Mouse (Mus musculus) monocyte, adult 2 months (primary cell): ENCODE results near the gene Ak5.

Experiments used
- DNase-seq, 2 experiments: peaks; one replicate each; pipeline ENCODE4 v3.0.0; 2022; ENCODE audit warnings: low spot score in 2 of 2, low read depth in 1 of 2

Ak5 gene

DNA sequence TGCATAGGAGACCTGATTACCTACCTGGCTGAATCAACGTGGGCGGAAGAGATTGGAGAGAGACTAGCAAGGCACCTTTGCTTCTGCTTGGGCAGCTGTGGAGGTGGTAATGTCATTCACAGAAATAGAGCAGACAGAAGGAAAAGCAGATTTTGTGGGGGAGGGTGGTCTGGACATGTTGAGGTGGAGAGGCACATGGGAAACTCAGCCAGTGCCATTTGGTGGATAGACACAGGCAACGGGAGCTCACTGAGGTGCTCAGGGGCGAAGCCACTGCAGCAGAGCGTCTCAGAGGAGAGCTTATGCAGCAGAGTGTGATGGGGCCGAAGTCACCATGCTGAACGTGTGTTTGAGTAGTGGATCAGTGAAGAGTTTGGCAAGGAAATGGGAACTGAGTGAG, 147.1 kb downstream of the Ak5 start:
- no peak for DNase-seq

DNA sequence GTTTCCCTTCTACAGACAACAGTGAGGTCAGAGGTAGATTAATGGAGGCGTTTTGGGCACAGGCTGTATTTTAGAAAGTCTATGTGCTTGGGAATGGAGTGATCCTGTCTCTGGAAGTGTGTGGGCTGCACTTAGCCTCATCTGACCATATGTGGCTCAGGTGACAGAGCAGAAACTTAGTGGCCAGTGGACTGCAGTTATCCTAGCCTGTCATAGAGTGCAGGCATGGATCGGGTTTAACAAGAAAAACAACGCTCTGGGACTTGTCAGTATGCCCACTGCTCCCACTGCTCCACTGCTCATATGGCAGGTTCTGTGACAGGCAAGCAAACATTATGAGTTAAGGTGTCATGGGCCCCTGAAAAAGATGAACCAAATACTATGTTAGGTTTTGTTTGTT, 148.1 kb downstream of the Ak5 start:
- no peak for DNase-seq

DNA sequence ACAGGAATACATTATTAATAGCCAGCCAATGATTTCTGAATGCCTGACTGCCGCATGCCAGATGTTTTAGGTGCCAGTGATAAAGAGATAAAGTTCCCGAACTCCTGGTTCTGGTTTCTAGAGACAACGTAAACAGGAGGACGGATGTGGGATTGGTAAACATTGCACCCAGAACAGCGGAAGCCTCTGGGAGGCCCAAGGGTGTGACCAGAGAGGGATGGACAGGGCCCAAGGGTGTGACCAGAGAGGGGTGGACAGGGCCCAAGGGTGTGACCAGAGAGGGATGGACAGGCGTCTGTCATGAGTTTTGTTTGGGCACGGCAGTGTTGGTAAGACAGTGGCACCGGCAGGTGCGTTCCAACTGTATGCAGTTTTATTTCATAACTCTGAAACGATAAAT, 148.6 kb downstream of the Ak5 start:
- DNase-seq = no peak

DNA sequence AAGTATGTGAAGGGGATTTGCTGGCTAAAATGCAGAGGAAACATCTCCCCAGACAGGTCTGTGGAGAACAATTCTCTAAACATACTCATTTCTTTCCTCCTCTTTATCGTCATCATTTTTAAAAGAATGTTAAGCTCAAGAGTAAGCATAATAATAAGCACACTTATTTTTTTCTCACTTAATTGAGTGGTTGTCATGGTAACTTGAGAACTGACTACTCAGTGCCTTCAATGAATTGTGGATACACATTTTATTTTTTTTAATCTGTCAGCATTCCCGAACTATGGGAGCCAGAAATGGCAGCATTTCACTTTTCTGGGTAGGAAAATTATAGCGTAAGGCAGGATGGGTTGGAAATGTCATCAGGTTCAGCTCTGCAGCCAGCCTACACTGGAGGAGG, 151.6 kb downstream of the Ak5 start:
- no peak for DNase-seq

DNA sequence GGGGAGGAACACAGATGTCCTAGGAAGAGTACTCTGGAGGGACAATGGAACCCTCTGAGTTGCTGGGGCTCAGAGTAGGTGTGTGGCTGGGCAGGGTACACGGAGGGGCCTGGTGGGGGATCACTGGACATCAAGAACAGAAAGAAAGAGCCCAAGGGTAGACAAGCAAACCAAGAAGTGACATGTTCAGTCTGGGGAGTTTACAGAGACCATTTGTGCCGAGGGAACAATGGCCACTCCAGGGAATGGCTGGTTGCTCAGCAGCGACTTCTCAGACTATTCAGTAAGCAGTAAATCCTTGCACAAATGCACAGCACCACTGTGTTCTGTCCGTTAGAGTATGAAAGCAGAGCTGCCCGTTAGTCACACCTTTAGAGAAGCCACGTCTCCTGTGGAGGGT, 152.2 kb downstream of the Ak5 start:
- no peak for DNase-seq

DNA sequence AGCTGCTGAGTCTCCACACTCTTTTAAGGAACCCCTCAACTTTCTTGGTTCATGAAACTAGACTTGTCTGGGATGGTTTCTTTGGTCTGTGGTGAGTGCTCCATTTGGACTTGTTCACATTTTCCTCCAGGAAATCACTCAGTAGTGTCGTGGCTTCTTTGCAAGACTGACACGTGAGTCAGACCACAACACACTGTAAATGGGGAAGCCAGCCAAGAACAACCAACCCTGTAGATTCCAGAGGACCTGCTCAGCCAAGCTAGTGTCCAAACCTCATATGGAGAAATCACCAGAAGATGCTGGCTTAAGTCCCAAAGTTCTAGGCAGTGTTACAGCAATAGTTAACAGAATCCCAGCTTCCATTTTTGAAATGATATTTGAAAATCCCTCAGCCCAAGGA, 155.6 kb downstream of the Ak5 start:
- no peak for DNase-seq

DNA sequence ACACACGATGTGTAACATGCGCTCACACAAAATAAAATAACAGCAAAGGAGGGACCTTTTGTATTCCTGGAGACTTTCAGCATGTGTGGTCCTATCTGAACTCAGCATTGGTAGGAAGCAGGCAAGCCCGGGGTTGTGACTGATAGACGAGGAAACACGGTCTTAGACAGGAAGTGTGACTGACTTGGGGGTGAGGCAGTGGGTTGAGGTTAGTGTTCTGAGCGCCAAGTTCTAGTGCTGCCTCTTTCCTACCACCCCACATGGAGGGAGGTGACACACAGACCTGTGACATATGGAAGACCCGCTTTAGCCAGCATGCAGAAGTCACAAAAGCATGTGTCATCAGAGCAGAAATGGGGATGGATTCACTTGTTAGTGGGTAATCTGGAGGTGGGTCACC, 158.9 kb downstream of the Ak5 start:
- no peak for DNase-seq

DNA sequence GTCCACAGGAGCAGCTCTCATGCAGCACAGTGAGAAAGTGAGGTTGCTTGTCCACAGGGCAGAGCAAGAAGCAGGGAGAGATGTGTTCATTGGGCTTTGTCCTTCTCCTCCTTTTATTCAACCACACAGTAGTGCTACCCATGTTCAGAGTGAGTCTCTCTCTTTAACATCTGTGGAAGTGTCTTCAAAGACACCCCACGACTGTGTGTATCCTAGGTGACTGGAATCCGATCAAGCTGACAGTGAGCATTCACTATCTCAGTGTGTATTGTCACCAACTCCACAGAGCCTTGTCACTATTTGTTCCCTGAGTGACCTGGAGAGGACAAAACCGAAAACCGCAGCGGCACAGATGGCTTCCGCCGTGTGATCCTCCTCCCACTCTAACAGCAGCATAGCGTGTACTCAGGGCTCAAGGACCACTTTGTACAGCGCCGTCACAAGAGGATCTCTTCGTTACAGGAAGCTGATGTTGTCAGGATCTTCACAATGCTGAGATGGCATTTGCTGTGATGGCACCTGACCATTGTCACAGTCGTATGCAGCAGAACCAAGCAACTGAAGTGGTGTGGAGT, 159.7 kb downstream of the Ak5 start:
- DNase-seq = no peak

DNA sequence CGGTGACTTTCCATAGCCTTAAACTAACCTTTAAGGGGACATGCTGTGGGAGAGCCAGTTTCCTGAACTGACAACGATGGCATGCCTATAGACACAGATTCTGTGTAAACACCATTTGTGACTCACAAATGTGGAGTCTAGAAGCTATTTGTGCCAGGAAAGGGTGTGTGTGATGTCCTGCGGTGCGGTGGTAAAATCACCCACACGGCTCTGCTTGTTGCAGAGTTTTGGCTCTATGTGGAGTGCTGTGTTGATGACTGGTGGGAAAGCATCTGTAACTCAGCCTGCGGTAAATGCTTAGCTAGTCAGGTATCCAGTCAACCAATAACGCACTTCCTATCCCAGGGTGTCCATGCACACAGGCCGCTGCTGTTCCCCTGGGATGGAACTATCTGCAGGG, 160.3 kb downstream of the Ak5 start:
- no peak for DNase-seq

DNA sequence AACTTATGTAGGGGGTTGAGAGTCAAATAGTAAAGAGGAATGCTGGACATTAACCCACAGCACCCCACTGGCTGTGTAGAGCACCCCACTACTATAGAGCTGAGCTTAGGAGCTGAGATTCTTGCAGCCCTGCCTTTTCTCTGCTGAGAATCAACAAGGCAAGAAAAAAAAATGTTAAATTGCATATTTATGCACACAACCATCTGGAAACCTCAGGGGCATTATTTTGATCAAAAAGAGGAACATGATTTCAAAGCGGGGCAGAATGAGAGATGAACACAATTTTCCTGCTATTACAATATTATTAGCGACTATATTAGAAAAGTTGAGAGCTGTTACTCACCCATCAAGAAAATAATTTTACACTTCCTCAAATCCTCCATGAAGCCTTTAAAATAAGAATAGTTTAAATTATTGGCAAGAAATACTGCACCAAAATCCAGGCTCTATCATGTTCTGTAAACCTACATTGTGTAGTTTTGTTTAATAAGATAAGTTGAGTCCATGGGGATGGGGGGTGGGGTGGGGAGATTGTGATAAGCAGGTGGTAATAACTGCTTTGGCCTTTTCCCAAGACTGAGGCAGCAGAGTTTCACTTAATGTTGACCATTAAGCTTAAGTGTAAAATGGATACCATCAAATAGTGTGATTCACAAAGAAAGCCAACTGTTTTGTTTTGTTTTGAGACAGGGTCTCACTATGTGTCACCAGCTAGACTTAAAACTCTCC, 169.0 kb downstream of the Ak5 start:
- DNase-seq = no peak

DNA sequence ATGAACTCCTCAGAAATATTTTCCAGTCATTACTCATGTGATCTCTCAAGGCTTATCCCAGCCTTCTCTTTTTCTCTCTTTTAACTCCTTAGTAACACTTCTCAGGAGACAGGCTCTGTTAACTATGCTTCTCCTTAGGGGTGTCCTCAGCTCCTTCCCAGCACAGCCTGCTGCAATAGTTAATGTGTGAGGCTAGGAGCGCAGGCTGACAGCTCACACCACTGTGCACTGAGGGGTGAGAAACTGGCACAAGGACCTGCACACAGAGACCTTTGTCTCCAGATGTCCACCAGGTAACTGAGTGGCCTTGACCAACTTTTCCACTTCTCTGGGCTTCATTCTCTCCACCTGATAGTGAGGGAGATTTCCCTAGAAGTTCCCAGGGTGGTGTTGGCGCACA, 170.3 kb downstream of the Ak5 start:
- DNase-seq = no peak

DNA sequence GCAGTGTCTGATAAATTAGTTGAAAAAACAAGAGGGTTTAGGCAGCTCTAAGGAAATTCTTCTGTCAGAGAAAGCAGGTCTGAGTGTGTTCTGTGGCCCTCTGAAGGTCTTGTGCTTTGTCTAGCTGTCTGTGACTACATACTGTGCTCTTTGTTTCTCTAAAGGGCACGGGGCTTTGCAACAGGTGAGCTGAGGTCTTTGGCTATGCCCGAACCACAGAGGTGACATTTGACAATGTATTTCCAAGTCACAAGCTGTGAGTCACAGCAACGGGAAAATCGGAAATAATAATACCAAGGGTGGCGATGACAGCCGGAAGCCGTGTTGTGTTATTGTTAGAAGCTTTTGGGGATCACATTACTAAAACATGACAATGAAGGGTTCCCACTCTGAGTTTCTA, 171.1 kb downstream of the Ak5 start:
- no peak for DNase-seq

DNA sequence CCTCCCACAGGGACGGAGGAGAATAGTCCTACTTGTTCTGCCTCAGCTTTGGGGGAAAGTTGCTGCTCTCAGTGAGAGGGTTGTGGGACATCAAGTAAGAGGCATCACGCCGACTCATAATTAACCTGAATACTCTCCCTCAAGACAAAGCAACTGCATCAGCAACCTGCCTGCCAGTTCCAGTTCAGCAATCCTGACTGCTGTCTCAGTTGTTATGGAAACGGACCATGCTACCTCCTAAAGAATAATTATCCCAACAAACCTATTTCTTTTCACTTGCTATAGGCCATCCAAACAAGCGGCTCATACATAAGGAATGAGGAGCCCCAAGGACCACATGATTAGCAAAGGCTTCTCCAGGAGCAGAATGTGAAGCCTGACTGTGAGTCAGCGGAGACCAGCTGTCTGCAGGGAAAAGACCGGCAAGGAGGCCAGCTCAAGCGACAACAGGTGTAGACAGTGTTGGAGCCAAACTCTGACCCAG, 172.7 kb downstream of the Ak5 start:
- DNase-seq = no peak

DNA sequence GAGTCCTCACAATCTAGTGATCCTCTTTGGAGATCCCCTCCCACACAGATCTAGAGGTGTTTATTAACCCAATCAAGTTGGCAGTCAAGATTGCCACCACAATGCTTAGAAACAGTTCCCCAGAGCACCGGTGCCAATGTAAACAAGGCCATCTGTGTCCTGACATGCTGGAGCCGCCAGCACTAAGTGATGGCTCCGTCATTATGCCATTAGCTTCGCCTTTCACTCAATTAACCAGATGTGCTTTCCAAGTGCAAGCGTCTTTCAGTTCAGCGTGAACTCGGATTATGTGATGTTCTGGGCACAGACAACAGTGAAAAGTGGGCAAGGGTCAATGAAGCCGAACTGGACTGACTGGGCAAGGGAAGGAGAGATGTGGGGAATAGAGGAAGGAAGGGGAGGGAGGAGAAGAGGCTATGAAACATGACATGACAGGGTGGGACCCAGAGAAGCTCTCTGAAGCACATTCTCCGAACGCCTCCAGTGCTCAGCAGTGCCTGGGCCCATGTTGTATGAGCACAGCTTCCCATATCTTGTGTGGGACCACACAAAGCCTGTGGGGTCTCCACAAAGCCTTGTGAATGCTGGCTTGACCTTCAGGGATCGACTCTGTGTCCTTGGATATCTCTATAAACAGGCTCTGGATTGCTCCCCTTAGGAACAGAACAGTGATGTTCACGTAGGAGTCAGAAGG, 173.3 kb downstream of the Ak5 start:
- DNase-seq = no peak

DNA sequence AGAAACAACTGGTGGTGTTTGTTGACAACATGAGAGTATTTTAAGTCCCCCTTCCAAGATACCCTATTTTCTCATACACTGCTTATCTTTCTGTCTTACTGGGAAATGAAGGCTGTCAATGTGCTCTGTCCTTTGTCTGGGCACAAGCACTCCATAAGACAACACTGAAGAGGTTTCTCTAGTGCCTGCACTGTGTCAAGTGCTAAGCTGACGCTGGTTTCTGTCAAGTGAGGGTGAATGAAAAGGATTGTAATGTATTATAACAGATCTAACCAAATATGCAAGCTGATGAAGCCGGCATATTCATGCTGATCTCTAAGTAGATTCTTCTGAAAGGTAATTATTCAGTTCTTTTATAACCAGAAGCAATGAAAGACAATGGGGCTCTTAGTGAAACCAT, 174.3 kb downstream of the Ak5 start:
- DNase-seq = no peak

DNA sequence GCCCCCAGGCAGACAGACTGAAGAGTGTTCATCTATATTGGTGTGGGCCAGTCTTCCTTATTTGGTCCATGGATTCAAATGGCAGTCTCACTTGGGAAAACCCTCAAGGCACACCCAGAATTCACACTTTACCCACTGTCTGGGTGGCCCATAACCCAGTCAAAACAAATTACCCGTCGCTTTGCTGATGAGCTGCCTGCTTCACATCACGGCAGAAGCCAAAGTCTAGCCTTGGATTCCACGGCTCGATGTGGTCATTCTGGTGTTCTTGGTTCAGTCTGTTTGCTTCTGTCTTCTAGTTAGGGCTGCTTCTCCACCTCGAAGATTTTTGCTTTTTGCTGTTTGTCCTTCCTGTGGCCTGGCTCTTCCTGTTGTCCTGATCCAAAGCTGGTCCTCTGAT, 175.9 kb downstream of the Ak5 start:
- no peak for DNase-seq

DNA sequence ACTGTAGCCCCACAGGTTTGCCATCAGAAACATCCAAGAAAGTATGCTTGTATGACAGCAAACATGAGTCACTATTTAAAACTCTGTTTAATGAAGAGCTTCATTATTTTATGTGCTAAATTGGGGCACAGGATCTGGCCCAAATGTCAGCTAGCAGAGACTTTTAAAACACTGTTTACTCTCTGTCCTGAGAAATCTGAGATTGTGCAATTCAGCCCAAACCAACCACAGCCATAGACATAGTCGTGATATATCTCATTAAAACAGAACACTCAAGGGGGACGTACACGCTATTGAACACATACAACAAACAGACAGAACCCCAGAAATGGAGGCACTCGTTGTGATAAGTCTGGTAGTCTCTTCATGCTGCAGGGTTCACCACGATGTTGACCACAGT, 177.7 kb downstream of the Ak5 start:
- no peak for DNase-seq

DNA sequence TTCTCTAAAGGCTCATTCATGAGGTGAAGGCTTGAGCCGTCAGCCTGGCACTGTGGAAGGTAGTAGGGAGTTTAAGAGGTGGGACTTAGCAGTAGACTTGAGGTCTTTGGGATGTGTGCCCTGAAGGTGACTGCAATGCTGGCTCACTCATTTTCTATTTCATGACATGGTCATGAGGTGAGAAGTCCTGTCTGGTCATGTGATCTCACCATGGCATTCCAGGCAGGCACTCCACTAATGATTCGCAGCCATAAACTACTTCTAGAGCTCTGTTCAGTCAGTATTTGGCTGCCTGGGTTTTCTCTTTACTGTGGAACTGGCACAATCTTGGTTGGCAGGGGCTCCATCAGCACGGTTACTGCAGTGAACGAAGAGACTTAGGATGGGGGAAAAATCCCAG, 179.2 kb downstream of the Ak5 start:
- no peak for DNase-seq

DNA sequence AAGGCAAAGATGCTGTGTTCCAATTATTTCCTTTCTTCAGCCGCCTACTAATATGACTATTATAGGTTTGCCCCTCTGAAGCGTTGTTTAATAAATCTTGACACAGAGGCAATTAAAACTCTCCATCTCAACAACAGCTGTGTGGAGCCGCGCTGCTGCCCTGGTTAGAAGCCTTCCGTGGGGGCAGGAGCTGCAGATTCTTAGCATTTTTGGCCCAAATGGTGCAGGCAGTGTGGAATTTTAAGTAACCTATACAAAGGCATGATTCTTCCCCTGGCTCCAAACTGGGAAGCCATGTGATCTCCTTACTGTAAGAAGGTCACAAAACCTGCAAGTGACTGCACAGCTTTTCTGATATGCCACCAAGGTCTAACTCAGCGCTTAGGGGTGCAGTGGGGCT, 184.0 kb downstream of the Ak5 start:
- DNase-seq = no peak

DNA sequence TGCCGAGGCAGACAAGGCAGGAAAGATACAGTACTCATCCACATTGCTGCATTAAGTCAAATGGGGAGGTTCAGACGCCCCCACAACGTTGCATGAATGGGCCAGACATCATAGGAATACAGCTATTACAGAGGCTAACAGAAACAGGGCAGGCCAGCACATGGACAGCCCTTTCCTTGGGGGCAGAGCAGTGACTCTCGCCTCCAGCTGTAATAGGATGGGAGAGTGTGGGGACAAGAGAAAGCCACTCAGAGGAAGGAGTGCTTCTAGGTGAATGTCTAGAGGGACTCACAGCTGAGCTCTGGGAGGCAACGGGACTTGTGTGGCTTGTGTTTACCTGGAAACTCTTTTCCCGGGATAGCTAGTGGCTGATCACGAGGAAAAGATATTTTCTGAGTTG, 184.4 kb downstream of the Ak5 start:
- no peak for DNase-seq

DNA sequence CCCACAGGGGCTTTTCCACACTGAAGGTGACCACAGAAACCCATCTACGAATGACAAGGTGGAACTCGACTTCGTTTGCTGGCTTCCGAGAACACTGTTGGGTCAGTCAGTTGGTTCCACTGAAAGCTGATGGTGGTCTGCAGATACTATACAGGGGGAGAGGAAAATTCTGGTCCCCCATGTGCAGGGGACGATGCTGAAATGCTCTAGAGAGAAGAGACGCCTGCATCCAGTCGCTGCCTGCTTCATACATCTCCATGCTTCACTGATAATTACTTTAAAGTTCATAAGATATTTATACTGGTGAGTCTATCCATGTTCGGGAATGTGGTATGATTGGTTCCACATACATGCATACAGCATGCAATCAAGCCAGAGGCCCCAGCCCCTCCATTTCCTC, 186.0 kb downstream of the Ak5 start:
- no peak for DNase-seq

DNA sequence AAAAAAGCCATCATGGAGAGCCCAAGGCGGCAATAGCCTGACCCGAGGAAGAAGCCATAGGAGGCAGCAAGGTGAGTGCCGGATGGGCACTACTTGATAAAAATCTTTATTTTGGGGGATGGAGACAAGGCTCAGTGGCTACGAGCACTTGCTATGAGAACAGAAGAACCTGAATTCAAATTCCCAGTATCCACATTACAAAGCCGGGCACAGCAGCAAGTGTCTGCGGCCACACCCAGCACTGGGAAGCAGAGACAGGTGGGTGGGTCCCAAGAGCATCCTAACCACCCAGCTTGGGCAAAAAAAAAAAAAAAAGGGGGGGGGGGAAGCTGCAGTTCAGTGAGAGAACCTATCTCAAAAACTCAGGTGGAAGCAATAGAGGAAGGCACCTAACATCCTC, 187.8 kb downstream of the Ak5 start:
- no peak for DNase-seq
